Mouse (Mus musculus) monocyte, adult 2 months (primary cell): ENCODE measurements at regions not wholly inside any gene's neighbourhood (a gene's known extent, or its start where the extent isn't known, plus 50 kb on each side); places are given as distances from the start of the nearest gene placed in this dataset.
"Not testable (repeated sequence)": the region's sequence is repeated elsewhere in the genome, so short reads cannot be mapped to it uniquely, and the experiment has no call there.

Experiments
- DNase-seq, 2 experiments: peaks; one replicate each; pipeline ENCODE4 v3.0.0; 2022; ENCODE audit warnings: low spot score in 2 of 2, low read depth in 1 of 2

DNA sequence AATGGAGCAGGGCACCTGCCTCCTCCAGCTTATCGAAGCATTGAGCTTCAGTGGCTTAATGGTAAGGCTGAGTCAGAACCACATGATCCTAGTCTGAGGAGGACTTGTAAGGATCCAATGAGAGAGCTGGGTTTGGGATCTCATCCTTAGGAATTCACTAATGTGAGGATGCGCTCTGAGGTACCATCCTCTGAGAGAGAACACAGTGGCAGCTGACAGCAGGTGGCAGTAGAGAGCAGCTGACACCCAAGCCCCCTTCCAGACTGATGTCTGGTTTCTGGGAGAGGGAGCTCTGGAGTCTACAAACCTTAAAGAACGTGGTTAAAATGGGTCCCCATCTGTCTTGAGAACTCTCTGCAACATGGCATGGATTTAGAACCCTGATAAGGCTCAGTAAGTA lies 137.8 kb downstream of the B3glct start:
- no peak for DNase-seq

DNA sequence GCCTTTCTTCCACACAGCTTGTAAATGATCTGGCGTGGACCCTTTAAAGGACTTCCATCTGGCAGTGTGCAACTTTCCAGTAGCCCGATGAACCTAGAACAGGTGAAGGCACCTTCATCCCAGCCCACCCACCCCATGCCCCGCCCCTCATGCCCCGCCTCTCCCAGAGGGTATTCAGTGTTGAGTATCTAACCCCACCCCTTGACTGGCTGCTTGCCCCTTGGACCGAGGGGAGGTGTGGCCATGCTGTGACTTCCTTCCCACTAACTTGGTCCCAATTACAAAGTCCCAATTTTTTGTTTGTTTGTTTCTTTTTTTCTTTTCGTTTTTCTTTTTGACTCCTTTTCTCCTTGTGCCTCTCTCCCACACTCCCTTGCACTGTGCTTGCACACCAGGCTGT lies 140.8 kb downstream of the B3glct start:
- no peak for DNase-seq

DNA sequence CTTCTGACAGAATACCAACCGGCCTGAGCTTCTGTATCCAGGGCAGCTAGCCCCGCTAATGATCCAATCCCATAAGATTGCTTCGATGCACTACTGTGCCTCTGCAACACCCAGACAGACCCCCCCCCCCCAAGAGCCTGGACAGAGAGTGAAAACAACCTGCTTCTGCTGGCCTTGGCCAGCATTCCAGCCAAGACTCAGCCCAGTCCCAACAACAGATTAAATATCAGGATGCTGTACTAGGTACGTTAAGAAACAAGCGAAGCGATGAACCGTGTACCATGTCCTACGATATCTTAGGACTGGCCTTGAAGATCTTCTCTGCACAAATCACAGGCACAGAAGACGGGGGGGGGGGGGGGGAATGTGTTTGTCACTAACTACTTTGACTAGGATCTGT lies 145.8 kb downstream of the B3glct start:
- DNase-seq = no peak

DNA sequence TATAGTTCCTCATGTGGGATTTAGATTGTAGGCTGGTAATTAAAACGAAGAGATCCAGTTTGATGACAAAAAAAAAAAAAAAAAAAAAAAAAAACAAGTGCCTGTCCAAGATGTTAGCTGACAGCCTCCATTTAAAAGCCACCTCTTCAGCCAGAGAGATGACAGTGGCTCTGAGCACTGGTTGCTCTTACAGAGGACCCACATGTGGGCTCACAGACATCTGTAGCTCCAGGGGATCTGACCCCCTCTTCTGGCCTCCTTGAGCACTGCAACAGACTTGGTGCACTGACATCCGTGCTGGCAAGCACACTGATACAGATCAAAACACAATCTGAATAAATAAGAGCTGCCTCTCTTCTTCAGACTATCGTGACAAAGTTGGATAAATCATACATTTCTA lies 149.6 kb downstream of the B3glct start:
- DNase-seq = no peak

DNA sequence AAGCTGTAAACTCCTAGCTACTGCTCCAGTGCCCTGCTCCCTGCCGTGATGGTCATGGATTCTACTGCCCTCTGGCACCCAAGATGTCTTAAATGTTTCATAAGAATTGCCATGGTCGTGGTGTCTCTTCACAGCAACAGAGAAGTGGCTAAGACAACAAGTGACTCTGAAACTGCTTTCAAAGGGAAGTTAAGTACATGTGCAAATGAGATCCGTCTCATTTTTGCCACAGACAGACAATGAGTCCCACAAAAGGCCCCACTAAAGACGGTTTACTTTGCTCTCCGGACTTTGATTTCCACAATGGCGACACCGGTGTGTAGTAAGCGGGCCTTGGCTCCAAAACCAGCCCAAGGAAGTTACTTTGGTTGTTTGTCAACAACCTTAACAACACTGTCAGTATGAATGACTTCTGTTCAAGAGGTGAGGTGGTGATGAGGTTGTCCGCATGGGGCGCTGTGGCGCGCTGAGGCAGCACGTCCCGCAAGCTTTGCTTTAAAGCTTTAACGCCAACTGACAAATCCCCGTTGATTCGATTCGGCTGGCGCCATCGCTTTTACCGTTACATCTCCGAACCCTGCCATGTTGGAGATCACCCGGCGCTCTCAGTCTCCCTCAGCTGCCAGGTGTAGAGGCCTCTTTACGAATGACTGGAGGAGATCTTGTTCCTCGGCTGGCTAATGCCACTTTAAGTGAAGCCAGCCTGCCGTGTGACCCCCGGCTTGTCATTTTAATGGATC lies 153.3 kb downstream of the B3glct start:
- DNase-seq = peak in 1 of 2 experiments; percentile 24

DNA sequence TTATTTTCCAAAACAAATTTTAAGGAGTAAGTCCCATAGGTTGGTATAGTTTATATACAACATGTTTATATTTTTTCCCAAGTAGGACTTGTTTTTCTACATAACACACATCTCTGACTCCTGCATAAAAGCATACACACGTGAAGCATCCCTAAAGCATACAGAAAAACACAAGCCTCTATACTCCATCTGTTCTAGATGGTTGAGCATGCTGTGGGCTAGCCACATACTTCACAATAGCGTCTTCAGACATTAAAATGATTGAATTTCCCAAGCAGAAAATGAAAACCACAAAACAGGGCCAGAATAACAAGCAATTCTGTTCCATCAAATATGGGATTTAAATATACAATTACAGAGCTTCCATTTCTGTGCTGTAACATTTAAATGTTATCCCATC lies 159.3 kb downstream of the B3glct start:
- DNase-seq = no peak

DNA sequence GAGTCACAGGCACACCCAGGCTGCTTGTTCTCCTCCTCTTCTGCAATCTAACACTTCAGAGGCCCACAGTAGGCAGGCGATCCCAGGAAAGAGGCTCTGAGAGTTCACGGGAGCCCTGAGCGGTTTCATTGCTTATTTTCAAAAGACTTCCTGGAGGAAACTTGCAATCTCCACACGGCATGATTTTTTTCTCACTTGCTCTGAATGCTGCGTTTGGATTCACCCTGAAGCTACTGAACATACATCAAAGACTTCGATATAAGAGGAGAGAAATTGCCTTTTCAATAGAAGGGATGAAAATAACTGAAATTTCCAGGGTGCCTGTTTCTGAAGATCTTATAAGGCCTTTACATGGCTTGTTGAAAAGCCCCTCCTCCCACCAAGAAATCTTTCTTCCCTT lies 164.5 kb downstream of the B3glct start:
- DNase-seq = no peak

DNA sequence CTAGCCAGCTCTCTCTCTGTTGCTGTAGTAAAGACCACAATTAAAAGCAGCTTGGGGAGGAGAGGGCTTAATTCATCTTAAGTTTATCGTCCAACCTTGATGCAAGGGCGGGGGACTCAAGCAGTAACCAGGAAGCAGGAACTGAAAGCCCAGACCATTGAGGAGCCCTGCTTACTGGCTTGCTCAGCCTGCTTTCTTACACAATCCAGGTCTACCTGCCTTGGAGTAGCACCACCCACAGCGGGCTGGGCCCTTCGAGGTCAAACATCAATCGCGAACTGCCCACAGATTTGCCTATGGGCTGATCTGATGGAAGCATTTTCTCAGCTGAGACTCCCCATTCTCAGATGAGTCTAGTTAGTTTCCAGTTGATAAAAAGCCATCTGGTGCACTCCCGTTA lies 165.3 kb downstream of the B3glct start:
- DNase-seq = no peak

DNA sequence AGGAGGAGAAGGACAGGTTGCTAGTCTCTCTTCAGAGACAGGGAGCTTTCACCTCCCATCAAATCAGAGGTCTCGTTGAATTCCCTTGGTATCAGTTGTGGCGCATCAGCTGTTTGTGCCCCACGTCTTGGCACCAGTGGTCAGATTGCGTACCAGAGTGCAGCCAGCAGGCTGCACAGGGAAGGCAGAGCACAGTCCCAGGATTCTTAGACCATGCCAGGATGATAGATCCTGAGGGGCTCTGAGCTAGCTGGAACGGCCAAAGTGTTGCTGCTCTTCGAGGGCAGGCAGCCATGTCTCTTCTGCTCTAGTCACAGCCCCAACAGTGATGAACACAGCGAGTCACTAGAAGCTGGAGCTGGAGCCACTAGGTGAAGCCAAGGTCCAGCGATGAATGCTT lies 167.2 kb downstream of the B3glct start:
- DNase-seq = no peak

DNA sequence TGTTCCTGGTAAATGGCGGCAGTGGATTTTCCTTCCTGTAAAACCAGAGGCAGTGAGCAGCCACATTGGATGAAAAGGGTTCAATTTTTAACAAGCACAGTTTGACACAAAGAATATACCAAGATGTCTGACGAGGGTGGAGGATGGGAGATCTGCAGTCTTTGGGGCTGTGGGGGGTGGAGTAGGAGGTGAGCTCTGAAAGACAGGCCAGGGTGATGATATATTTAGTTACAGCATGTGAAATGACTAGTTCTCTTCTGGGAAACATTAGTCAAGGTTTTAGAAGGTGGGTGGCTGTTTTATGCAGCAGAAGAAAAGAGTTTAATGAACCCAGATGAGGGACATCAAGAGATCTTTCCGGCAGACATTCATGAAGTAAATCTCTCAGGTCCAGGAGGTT lies 170.0 kb upstream of the Rxfp2 start:
- DNase-seq = no peak

DNA sequence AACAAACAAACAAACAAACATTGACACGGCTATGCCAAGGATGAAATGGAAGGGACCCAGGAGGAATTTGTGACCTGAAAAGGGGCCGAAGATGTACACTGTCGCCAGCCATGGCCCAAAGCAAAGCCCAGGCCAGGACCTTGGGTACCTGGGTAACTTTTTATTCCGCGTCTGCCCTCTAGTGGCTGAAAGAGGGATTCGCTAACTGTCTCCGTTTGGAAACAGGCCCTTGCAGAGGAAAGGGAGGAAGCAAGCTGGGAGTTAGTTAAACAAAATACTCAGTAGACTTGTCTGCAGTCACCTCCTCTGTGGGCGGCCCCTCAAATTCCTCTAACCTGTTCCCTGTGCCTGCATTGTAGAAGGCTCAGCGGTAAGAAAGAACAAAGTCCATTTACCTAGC lies 167.5 kb upstream of the Rxfp2 start:
- DNase-seq = no peak

DNA sequence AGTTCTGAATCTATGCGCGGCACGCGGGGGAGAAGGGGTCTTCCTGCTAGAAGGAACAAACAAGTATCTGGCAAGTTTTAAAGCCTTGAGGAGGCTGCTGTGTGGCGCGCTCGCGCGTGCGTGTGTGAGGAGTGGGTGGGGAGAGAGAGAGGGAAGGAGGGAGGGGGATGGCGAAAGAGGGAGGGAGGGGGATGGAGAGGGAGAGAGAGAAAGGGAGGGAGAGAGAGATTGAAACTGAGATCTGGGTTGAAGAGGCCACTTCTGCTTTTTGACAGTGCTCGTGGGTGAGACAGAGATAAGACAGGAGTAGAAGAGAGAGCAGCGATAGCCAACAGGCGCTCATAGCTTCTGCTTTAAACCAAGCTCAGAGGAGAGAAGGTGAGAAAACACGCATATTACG lies 166.0 kb upstream of the Rxfp2 start:
- DNase-seq = no peak

DNA sequence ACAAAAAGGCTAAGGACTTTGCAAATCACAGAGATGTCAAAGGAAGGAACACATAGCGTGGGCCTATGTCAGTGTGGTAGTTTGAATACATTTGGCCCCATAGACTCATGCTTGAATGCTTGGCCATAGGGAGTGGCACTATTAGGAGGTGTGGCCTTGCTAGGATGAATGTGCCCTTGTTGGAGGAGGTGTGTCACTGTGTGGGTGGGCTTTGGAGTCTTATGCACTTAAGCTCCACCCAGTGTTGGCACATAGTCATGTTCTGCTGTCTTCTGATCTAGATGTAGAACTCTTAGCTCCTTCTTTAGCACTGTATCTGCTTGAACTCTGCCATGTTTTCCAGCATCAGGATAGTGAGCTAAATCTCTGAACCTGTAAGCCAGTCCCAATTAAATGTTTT lies 162.4 kb upstream of the Rxfp2 start:
- no peak for DNase-seq

DNA sequence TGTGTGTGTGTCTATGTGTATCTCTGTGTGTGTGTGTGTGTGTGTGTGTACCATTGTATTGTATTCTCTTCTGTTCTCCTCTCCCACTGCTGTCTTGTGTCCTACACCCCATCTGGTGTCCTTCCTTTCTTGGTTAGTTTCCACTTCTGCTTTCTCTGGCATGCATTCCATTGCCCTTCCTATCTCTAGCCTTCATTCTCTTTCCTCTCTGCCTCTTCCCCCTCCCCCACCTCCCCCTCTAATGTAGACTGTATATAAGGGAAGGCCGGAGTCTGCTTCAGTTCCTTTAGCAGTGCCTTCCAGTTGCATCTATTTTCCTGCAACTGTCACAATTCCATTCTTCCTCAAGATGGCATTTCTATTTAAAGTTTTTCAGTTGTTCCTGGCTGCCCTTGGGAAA lies 161.5 kb upstream of the Rxfp2 start:
- no peak for DNase-seq

DNA sequence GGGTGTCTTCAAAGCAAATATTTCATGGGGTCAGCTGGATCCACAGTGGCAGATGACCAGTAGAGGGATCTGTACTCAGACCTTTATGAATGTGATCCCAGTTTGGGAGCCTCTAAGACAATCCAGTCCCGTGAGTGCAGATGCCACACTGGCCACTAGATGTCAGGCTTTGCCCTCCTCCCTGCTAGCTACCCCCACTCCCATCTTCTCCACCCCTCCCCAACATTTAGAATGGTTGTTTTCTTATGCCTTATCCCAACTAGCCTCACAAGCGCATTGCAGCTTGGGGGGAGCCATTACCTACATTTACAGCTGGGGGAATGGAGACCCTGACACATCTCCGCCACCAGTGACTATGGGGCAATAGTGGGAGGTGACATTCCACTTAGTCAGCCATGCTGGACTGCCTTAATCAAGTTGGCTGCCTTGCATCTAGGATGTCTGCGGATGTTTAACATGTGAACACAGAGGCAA lies 156.9 kb upstream of the Rxfp2 start:
- DNase-seq = no peak

DNA sequence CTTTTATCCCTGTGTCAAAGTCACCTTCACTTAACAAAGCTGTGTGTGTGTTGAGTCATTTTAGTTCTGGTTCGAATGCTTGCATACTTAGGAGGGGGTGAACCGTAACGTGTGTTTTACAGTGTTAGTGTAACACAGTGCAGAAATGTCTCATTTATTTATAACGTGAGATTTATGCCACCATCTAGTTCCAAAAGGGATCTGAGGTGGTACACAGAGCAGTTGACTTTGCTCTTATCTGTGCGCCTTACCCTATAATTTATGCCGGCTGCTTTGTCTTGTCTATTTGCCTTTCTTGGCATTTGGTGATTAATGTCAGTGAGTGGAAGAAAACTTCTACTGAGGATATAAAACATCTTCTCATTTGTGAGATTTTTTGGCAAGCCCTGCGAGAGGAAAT lies 150.5 kb upstream of the Rxfp2 start:
- no peak for DNase-seq

DNA sequence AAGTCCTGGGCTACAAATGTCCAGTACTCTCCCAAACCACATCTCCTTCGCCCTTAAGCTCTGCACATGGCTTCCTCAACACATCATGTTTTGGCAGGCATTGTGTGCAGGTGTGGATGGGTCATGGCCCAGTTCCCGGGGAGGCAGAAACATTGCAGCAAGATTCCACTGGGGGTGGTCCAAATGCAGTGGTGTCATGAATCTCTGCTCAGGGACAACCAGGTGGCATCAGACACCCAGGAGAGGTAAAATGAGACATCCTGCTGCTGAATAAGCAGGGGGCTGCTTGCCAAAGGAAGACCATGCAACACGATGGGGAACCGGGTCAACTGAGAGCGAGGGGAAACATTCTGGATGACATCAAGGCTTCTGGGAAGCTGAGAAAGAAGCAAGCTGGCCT lies 149.0 kb upstream of the Rxfp2 start:
- DNase-seq = no peak

DNA sequence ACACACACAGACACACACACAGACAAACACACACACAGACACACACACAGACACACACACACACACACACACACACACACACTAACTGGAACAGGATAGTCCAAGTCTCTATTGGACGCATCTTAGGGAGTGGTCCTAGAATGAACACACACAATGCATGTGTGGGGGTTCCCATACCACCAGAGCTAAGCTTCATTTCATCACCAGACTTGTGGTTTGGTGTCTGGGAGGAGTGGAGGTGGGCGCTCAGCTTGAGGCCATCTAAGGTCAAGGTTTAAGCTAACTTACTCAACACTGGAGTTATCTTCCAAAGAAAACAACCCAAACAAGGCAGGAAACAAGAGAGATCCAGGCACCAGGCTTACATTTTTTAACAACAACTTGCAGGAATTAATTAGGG lies 147.9 kb upstream of the Rxfp2 start:
- no peak for DNase-seq

DNA sequence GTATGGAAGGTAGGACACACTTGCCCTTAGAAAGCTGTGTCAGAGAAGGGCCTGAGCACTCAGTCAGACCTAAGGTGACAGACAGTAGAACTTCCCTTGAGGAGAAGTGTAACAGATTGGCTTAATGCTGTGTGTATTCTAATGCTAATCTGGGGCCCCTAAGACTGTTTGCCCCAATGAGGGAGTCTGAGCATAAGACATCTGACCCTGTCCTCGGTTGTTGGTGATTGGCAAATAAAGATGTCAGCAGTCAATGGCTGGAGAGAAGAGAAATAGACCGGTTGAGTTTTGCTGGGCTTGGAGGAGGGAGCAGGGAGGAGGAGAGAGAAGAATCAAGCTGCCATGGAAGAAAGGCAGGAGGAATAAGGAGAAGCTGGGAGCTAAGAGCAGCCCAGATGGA lies 147.0 kb upstream of the Rxfp2 start:
- no peak for DNase-seq

DNA sequence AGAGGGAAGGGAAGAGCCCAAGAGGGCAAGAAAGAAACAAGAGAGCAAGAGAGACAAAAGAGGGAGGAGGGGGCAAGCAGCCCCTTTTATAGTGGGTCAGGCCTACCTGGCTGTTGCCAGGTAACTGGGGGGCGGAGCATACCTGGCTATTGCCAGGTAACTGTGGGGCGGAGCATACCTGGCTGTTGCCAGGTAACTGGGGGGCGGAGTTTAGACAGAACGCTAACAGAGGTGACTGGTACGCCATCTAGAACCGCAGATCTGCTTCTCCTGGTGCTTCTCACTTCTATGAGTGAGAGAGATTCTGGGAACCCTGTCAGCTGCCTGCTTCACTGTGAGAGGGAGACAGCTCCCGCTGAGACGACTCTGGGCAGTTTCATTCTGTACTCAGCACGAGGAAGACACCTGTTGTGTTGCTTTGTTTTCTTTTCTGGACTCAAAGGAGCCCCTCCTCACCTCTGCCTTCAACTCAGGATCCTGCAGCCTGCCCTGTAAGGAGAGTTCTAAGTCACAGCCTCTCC lies 144.9 kb upstream of the Rxfp2 start:
- DNase-seq = no peak

DNA sequence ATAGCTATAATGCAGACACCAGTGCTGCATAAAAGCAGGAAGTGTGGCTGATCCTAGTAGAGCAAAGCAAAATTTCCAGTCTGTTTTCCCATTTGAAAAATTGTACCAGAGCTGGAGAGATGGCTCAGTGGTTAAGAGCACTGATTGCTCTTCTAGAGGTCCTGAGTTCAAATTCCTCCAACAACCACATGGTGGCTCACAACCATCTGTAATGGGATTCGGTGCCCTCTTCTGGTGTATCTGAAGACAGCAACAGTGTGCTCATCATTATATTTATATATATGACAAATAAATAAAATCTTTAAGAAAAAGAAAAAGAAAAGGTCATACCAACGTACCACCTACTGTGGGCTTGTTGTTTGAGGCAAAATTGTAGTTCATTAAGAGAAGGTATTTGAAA lies 144.1 kb upstream of the Rxfp2 start:
- DNase-seq = no peak

DNA sequence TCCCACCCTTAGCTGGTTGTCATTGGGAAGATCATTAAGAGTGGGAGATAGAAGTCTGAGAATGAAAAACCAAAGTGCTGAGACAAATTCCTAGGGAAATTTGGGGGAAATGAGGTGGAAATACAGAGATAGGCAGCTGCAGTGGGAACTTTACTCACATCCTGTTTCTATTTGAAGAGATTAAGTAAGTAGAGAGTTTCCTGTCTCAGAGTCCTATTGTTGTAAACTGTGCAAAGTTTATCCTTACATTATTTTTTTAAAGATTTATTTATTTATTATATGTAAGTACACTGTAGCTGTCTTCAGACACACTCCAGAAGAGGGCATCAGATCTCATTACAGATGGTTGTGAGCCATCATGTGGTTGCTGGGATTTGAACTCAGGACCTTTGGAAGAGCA lies 126.0 kb upstream of the Rxfp2 start:
- DNase-seq = not testable (repeated sequence)

DNA sequence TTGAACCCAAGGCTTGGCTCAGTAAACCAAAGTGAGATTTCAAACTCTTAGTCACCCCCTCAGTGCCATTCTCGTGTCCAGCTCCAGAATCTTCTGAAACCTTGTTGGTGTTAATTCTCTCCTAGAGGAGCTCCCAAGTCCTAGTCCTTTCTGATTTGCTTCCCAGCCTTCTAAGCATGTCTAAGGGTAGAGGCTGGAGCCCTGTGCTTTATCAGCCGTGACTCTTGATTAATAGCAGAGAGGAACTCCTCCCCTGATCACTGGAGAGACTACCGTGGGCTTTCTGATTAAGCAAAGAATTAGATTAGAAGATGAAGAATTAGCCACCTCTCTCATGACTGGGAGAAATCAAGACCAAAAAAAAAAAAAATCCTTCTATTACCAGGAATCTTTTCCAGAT lies 111.5 kb upstream of the Rxfp2 start:
- no peak for DNase-seq
